Mouse (Mus musculus) spleen, adult 2 months (tissue): Measurements from ENCODE around the gene Stoml2. TPM values are rescaled to one million over a fixed set of nuclear protein-coding genes. Genes with fewer than 3 reads are reported as not detected.
A peak's percentile ranks its signal among the peaks of the same experiment; 100 is the strongest.

Source experiments
- DNase-seq, 2 experiments: peaks; one replicate each; pipeline versions ENCODE4 v3.0.0 to v3.0.0-alpha.2; 2012 to 2021; ENCODE audit warnings: low spot score in 2 of 2, low read depth in 1 of 2
- H3K27ac ChIP-seq: fragments of 200-500 bp; 2 replicates; pipeline ENCODE4 v1.5.1; 2012; ENCODE audit warnings: low read length, inconsistent platforms; ENCODE audit not compliant: insufficient read depth
- H3K27me3 ChIP-seq: fragments of 200-500 bp; 2 replicates; pipeline ENCODE4 v1.6.1; 2012; ENCODE audit warnings: mild to moderate bottlenecking, moderate library complexity, low read length, inconsistent platforms; ENCODE audit not compliant: control insufficient read depth, insufficient read depth
- H3K36me3 ChIP-seq: fragments of 200-500 bp; 2 replicates; pipeline ENCODE4 v1.6.1; 2012; ENCODE audit warnings: mild to moderate bottlenecking, low read length, inconsistent platforms; ENCODE audit not compliant: control insufficient read depth, insufficient read depth
- H3K4me1 ChIP-seq: fragments of 200-500 bp; 2 replicates; pipeline ENCODE4 v1.6.1; 2011; ENCODE audit warnings: inconsistent platforms; ENCODE audit not compliant: control insufficient read depth, insufficient read depth, insufficient read length
- H3K4me3 ChIP-seq: fragments of 200-500 bp; 2 replicates; pipeline ENCODE4 v1.5.1; 2011; ENCODE audit warnings: mild to moderate bottlenecking, inconsistent platforms; ENCODE audit not compliant: insufficient read depth, insufficient read length; ENCODE audit errors: extremely low read depth
- CTCF ChIP-seq: fragments of 200-500 bp; IDR thresholded peaks from 2 replicates; pipeline ENCODE4 v1.5.1; 2011; ENCODE audit warnings: mild to moderate bottlenecking, inconsistent platforms; ENCODE audit not compliant: insufficient read depth, insufficient read length, insufficient replicate concordance; ENCODE audit errors: extremely low read depth
- POLR2A ChIP-seq: fragments of 200-500 bp; IDR thresholded peaks from 2 replicates; pipeline ENCODE4 v1.6.1; 2011; ENCODE audit warnings: low read depth, low read length, inconsistent platforms
- WGBS: fragments of 180-500 bp; shearing (Covaris S2); methylation state at CpG from one replicate; pipeline ENCODE4 v1.1.7; 2018; 5-methylcytosine and 5-hydroxymethylcytosine counted together
- polyA plus RNA-seq: library from polyadenylated mRNA; depleted of rRNA; stranded (reverse); fragments of >200 nt; gene quantifications from 2 replicates; pipeline ENCODE4 v1.2.3, GENCODE M21; 2012

The Stoml2 gene
- polyA plus RNA-seq, 1 experiment: 42.8 TPM

DNA sequence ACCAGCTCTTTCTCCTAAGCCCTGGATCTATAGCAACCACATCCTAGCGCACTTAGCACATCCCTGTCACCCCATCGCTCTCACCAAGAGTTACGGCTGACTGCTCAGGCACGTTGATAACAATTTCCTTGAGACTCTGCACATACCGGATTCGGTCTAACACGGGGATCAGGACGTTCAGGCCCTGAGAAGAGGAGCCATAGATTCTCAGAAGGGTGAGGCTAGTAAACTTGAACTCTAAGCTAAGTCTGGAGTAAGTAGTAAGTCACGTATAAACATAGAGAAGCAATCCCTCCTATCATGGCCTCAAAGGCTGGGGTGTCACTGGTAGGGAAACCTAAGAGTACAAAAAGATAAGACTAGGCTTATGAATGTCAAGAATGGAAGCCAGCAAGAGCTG is 1.2 kb downstream of the Stoml2 start:
- no peak for TF ChIP-seq POLR2A
- TF ChIP-seq CTCF: no peak
- Histone ChIP-seq H3K27ac (no peak overlapping the region), H3K27me3 (no peaks in the 10 kb centered on the region), H3K36me3 (peaks cover 15% of the 10 kb centered on the region), H3K4me3 (peak overlapping the region; percentile 87; the same call in 1 of the 2 replicates), H3K4me1 (peaks cover 2% of the 10 kb centered on the region; the same call in 1 of the 2 replicates)
- no peak for DNase-seq
- WGBS: 84% methylated on average over 9 of the region's 9 CpGs

DNA sequence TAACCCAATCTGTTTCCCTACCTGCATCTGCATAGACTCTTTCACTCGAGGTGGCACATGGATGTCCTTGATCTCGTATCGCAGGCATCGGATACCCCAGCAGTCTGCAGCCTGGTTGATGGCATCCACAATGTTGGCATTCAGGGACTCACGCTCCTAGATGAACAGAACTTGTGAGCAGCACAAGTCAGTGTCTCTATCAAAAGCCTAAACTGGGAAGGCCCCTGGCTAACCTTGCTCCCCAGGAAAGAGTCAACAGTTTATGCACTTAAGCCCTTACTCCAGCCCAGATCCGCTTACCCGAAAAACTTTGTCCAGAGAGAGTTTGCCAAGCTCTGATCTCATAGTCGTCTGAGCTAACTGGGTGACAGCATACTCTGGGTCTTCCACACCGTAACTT is 1.8 kb downstream of the Stoml2 start:
- 94% methylated on average over 9 of the region's 9 CpGs for WGBS
- DNase-seq: no peak
- no peak overlapping the region for H3K27ac ChIP-seq
- TF ChIP-seq POLR2A: no peak
- TF ChIP-seq CTCF: no peak
- H3K27me3 ChIP-seq: no peaks in the 10 kb centered on the region
- peaks cover 15% of the 10 kb centered on the region for H3K36me3 ChIP-seq
- peaks cover 7% of the 10 kb centered on the region; the same call in 1 of the 2 replicates for H3K4me1 ChIP-seq
- no peak overlapping the region for H3K4me3 ChIP-seq

DNA sequence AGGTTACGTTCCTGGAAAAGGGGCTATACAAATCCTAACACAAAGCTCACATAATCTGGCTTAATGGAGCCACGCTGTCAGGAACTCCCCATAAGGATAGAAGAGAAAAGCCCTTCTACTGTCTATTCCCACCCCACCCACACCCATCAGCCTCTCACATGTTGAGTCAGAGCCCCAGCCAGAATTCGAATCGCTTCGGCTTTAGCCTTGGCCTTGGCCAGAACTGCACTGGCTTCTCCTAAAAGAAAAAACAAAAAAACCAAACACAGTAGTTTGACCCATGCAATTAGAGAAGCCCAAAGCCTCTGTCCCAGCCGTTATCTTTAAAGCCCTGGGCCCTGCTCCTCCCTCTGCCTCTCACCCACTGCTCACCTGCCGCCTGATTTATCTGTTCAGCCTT is 2.4 kb downstream of the Stoml2 start:
- H3K4me1 ChIP-seq: peaks cover 8% of the 10 kb centered on the region; the same call in 1 of the 2 replicates
- WGBS: 96% methylated on average over 7 of the region's 7 CpGs
- no peak for DNase-seq
- no peaks in the 10 kb centered on the region for H3K27me3 ChIP-seq
- TF ChIP-seq POLR2A: no peak
- TF ChIP-seq CTCF: no peak
- H3K36me3 ChIP-seq: peaks cover 15% of the 10 kb centered on the region
- H3K4me3 ChIP-seq: no peak overlapping the region
- H3K27ac ChIP-seq: no peak overlapping the region

DNA sequence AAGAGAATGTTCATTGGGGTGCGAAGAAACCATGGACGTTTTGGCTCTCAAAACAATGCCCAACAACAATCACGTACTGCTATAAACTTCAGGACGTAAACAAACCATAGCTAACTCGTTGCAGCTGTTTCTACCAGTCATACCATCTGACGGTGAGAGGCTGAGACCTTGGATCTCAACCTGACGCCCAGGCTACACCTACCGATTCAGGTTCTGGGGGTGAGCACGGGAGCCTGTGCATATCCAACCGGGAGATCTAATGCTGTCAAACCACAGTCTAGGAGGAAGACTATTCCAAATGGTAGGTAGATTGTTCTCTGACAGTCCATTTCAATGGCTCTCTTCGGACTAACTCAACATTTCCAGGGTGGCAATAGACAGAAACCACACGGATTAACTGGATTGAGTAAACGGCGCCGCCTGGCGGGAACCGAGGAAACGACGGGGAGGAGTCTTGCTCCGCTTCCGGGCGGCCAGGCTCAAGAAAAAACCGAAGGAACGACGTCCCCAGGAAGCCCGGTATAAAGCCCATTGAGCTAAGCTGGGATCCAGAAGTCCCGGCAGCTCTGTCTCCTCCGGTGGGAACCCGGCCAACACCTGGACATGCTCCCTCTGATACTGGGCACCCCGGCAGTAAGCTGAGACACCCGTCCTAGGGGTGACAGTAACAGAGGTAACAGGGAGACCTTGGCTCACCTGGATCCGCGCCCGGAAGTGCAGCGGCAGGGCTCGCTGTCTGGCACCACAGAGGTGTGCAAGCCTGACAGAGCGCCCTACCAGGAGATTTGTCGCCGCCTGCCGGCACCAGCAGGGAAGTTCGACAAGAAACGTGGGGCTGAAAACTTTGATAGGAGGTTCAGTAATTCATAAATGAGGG is 6.2 kb downstream of the Stoml2 start, which contains the start of gene Pigo:
Pigo (minus strand) TSS at position 736 of the 877 bp plus-strand sequence.
- peak within 1 kb of the TSS; percentile 95 for H3K27ac ChIP-seq
- WGBS: 6% methylated on average over 42 of the region's 42 CpGs
- H3K4me3 ChIP-seq: peak within 1 kb of the TSS; percentile 96
- peak; percentile 84 to 85 for DNase-seq
- no peaks in the 10 kb centered on the region for H3K27me3 ChIP-seq
- TF ChIP-seq CTCF (peak; percentile 93), POLR2A (no peak; the same call in 1 of the 2 replicates)
- H3K4me1 ChIP-seq: peaks cover 5% of the 10 kb centered on the region; the same call in 1 of the 2 replicates
- peaks cover 40% of the 10 kb centered on the region for H3K36me3 ChIP-seq

DNA sequence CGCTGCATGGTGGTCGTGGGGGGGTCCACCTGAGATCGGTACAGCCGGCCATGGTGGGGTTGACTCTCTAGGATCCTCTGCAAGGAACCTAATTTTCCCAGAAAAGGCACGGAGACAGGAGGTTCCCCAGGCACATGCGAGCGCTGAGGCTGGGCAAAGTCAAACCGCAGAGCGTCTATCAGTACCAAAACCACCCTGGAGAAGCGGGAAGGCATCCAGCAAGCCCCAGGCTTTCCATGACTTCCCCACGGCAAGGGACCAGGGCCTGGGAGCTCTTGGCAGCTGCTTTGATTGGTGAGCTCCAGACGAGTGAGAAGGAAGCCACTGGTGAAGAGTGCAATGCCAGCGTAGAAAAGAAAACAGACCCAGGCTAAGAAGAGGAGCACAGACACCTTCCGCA is 6.8 kb downstream of the Stoml2 start:
- TF ChIP-seq POLR2A (no peak), CTCF (no peak)
- Histone ChIP-seq H3K4me1 (peaks cover 5% of the 10 kb centered on the region; the same call in 1 of the 2 replicates), H3K27me3 (no peaks in the 10 kb centered on the region), H3K4me3 (no peak overlapping the region; the same call in 1 of the 2 replicates), H3K27ac (0 out of 2 replicates have a peak overlapping the region, but pooled peaks have one; percentile 95), H3K36me3 (peaks cover 42% of the 10 kb centered on the region)
- 85% methylated on average over 14 of the region's 14 CpGs for WGBS
- DNase-seq: no peak

DNA sequence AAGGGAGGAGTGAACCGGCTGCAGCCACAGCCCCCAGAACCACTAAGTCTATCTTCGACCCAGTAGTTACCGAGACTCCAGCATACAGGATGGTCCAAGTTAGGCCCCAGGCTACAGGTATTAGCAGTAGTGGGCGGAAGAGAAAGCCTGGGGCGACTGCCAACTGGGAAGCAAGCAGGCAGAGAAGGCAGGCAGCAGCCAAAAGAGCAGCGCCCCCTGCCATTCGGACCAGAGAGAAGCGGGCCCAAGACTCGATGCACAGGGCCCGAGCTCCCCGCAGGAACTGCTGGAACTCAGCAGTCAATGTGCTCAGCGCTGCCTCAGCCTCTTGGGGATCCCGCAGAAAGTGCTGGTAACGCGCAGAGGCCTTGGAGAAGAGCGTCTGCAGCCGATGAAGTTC is 10.2 kb downstream of the Stoml2 start:
- DNase-seq: no peak
- Histone ChIP-seq H3K27ac (no peak overlapping the region), H3K4me1 (peaks cover 5% of the 10 kb centered on the region; the same call in 1 of the 2 replicates), H3K36me3 (peaks cover 42% of the 10 kb centered on the region), H3K27me3 (no peaks in the 10 kb centered on the region), H3K4me3 (no peak overlapping the region)
- 91% methylated on average over 17 of the region's 17 CpGs for WGBS
- TF ChIP-seq CTCF (no peak), POLR2A (no peak)
